Mouse (Mus musculus) kidney, adult 11 months (tissue): Measurements from ENCODE around the gene Mrps7.
A peak's percentile ranks its signal among the peaks of the same experiment; 100 is the strongest.
"Not testable (repeated sequence)": the region's sequence is repeated elsewhere in the genome, so short reads cannot be mapped to it uniquely, and the experiment has no call there.

ENCODE experiments used
- DNase-seq: peaks from one replicate; pipeline ENCODE4 v3.0.0; 2022

Gene Mrps7

DNA sequence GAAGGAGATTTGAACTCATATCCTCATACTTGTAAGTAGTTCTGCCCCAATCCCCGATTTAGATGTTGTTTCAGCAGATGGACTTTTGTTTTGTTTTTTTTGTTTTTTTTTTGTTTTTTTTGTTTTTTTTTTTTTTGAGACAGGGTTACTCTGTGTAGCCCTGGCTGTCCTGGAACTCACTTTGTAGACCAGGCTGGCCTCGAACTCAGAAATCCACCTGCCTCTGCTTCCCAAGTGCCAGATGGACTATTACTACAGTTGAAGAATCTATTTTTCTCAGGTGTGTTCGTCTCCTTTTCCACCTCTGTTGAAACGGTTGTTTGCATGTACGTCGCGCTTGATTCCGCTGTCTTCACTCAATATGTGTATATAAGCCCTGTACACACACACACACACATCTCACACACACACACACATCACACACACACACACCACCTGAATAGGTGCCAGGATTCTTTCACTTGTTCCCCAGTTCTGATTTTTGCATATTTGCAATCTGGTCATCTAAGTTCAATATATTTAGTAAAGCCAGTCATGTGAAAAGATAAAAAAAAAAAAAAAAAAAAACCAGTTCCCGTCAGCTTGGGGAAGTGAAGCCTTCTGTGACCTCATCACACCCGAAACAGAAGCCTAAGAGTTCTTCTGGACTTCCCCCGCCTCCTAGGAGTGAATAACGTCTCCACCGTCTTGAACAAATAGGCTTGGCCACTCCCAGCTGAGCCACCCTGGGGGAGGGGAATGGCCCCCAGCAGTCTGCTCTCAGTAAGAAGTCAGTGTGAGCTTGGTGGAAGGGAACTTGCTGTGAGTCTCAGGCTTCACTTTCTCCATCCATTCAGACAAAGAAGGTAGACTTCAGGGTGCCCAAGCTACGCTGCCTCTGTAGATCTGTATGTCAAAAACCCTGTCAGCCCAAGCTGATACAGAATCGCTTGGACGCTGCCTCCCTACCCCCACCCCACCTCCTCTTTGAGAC lies 27.1 kb downstream of the Mrps7 start:
- no peak for DNase-seq

DNA sequence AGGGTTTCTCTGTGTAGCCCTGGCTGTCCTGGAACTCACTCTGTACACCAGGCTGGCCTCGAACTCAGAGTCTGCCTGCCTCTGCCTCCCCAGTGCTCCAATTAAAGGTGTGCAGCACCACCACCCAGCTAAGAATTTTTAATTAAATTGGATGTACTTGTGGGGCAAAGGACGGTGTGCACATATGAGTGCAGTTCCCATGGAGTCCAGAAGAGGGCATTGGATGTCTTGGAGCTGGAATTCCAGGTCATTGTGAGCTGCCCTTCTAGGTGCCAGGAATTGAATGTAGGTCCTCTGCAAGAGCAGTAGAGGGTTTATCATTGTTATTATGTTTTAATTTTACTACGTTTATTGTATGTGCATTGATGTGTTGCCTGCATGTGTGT lies 27.8 kb downstream of the Mrps7 start:
- DNase-seq: peak; percentile 57

DNA sequence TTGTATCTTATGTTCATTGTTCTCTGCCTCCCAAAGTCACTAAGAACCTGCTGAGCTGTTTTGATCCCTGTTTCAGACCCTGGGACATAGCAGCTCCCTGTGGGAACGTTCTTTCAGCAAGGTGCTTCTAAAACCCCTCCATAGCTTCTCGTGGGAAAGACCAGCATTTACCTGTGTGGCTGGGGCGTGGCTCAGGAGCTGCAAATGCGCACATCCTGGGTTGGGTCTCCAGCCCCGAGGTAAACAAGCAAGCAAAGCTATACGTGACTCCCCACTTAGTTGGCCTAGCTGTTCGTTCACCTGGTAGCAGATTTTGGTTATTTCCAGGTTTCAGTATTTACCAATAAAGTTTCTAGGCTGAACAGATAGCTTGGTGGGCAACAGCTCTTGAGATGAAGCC lies 28.5 kb downstream of the Mrps7 start:
- DNase-seq: no peak

DNA sequence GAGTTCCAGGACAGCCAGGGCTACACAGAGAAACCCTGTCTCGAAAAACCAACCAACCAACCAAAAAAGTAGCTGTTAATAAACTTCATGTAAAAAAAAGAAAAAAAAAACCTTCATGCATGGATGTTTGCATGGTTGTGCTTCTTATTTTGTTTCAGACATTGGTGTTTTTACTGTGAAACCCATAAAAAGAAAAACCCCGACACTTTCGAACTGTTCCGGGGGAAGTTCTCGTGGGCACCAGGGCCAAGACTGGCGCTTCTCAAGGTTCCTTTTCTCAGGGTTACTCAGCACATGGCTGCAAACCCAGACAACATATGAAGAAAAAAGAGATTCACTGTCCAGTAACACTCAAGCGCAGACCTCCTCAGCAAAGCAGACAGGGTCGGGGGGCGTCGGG lies 29.1 kb downstream of the Mrps7 start:
- no peak for DNase-seq

DNA sequence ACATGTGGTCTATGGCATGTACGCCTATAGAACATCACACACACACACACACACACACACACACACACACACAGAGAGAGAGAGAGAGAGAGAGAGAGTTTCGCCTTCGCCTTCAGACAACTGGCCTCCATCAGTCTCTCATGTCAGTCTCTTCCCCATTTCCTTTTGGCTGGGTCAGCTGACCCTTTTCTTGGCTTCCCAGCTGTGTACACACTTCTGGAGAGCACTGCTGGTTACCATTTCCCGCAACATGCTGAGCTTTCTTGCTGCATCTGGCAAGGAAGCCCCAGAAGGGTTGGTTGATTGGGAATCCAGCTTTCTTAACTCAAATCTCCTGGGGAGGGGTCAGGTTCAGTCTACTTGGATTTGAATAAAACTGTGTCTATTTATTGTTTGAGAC lies 30.4 kb downstream of the Mrps7 start:
- no peak for DNase-seq

DNA sequence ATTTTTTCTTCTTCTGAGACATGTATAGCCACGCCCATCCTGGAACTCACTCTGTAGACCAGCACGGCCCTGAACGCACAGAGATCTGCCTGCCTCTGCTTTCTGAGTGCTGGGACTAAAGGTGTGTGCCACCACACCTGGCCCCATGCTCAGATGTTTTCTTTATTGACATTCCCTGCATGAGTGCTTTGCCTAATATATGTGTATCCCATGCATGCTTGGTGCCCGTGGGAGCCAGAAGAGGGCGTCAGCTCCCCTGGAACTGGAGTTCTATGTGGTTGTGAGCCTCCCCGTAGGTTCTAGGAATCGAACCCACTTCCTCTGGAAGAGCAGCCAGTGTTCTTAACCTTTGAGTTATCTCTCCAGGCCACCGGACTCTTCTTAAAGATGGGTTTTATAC lies 31.3 kb downstream of the Mrps7 start:
- DNase-seq: no peak

DNA sequence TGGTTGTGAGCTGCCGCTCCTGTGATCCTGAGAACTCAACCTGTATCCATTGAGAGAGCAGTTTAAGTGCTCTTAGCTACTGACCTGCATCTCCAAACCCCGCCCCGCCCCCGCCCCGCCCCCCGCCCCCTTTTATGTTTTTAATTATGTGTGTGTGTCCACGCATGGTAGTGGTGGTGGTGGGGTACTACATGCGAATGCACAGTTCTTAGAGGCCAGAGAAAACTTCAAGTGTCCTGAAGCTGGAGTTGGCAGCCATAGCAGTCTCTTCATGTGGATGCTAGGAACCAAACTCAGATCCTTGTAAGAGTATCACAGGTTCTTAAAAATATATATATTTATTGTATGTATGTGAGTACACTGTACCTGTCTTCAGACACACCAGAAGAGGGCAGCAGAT lies 31.8 kb downstream of the Mrps7 start:
- no peak for DNase-seq

DNA sequence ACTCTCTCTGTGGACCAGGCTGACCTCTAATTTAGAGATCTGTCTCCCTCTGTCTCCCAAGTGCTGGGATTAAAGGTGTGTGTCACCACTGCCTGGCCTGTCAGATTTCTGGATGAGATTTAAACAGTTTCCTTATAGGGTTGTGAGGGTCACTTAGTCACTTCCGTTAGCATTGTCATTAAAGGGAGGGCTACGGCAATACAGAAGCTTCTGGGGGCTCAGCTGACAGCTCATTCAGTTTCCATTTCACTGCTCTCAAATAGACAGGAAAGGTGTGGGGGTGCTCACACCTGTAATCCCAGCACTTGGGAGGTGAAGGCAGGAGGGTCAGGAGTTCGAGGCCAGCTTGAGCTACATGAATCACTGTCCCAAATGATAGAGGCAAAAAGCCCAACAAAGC lies 33.2 kb downstream of the Mrps7 start:
- no peak for DNase-seq

DNA sequence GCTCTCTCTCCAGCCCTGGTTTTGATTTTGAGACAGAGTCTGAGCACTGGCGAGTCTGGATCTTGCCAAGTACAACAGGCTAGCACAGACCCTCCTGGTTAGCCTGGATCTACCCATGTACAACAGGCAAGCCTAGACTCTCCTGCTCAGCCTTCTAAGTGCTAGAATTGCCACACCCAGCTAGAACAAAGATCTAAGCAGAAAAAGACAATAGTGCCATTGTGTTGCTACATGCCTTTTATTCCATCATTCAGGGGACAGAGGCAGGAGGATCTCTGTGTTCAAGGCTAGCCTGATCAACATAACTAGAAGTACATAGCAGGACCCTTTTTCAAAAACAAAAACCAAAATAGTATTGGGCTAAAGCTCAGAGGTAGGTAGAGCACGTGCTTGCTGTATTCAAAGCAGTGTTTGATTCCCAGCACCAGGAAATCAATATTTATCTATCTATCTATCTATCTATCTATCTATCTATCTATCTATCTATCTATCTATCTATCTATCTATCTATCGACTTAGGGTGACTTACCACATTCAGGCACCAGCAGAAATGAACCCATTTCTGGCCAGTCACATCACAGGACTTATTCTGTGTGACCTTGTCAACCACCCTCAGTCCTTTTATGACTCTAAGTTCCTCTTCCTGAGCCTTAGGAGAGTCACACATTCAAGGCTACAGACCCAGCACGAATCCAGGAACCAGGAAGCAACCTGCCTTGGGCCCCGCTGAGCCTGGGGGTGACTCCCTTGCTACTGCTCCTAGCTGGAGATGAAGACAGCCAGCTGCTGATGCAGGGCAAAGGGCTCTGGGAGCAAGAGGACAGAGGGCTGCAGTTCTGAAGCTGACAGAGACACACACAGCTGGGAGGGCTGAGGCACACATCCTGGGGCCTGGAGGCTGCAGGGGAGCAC lies 35.0 kb downstream of the Mrps7 start:
- DNase-seq: no peak

DNA sequence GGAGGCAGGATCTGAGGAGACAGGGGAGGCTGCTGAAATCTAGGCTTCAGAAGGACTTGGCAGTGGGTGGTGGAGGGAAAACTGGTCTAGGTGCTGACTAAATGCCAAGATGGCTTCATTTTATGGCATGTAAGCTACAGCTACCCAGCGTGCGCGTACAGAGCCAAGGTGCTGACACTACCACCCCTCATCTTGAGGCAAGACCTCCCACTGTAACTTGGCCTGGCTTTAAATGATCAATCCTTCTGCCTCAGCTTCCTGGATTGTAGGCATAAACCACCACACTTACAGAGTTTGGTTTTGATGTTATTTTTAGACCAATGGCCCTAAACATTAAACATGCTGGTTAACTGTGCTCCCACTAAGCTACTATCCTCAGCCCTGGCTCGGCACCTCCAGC lies 35.8 kb downstream of the Mrps7 start:
- no peak for DNase-seq

DNA sequence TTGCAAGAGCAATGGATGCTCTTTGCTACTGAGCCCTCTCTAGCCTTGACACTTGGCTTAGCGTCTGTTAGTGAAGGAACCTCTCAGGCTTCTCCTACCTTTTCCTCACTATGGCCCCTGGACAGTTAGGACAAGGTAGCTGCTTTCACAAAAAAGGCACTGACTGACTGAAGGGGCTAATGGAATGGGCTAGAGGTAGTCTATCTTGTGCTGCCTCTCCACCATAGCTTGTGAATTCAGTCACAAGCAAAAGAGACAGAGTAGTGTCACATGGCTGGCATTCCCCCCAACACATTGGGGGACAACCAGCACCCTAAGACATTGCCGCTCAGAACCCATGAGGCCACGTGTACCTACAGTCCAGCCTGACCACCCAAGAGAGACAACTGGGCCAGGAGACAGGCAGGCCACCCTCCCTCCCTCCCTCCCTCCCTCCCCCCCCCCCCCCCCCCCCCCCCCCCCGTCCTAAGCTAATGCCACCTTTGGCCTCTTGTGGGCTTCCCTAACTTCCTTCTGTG lies 36.6 kb downstream of the Mrps7 start:
- DNase-seq: no peak

DNA sequence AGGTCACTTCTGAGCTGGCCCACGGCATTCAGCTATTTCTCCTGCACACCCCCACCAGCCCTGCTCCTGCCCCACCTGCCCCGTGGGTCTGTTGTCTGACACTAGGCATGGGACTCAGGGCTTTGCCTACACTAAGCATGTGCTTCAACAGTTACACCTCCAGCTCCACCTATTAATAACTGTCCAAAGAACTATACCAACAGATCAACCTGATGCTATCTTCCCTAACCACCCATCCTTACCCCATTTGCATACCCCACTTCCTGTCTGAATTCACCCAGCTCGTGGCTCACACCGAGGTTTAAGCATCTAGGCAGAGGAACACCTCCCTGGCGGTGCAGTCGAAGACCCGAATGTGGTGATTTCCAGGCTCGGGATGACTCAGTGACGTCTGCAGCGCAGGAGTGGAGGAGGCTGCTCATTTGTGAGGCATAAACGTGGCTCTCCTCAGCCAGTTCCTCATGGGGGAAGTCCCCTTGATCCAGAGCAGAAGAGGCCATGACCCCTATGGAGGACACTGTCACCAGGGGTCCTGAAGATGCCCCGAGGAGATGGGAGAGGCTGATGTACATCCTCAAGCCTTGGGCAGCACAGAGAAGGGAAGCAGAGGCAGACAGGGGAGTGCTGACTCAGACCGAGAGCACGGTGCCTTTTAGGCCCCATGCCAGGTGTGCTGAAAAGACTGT lies 37.4 kb downstream of the Mrps7 start:
- no peak for DNase-seq

DNA sequence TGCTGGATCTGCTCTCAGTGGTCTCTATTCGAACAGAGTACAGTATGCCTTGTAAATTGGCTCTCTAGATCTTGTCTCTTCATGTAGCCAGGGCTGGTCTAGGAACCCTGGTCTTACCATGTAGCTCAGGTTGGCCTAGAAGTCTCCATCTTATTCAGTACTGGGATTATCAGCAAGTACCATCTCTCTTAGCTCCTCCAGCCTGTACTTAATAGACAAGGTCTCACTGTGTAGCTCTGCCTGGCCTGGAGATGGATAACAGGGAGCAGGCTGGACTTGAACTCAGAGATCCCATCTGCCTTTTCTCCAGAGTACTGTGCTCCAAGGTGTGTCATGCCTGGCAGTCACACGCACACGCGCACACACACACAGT lies 37.9 kb downstream of the Mrps7 start:
- no peak for DNase-seq

DNA sequence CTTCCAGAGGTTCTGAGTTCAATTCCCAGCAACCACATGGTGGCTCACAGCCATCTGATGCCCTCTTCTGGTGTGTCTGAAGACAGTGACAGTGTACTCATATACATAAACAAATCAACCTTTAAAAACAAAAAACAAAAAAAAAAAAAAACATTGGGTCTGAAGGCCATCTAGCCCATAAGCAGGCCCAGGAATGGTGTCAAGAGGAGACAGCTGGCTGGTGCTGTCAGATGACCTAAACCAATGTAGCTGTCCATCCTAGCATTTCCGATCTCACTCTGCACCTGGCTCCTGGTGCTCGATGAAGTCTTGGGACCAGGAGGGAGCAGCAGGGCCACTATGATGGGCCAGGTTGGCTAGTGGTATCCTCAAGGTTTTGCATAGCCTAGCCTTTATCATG lies 39.0 kb downstream of the Mrps7 start:
- no peak for DNase-seq

DNA sequence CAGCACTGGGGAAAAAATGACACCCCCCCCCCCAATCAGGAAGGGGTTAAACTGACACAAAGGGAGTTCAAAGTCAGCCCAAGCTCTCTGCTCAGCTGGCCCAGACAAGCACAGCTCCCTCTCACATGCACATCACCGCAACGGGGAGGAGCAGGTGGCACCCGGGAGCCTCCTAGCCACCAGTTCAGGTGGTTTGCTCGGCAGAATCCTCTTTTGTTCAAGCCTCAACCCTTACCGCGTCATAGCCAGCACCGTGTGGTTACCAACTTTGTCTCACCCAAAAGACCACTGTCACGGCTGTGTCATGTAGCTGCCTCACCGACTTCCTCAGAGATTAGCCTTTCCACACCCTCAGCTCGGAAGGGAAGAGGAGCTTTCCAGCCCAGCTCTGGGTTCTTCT lies 39.5 kb downstream of the Mrps7 start:
- DNase-seq: no peak

DNA sequence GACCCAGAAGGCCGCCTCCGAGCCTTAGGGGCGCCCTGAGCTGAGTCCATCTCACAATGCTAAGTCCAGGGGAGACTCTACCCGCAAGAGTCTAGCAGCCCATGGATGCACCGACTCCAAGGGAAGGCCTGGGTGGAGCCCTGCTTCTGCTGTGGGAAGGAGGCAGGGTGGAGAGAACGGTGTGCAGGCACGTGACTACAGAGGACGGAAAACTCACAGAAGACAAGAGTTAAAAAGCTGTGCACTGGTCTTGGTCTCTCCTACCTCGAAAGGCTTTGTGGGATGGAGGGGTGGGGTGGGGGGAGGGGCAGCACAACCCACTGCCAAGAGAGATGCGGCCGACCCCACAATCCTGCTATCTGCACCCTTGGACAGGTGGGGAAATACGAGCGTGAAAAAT lies 40.6 kb downstream of the Mrps7 start:
- no peak for DNase-seq

DNA sequence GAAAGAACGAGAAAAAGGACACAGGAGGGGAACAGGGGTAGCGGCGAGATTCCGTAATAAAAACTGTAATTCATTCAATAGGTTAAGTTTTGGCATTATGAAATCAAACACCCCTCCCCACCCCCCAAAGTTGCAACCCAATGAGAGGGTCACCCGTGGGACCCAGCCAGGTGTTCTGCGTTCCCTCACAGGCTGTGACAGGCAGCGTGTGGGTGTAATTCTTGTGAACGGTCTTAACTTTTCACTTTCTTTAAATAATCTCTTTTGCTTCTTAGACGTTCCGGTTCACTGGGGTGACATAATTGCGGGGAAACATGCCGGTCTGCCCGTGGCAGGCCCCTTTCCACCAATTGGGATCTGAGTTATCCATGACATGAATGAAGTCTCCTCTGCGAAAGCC lies 41.8 kb downstream of the Mrps7 start:
- not testable (repeated sequence) for DNase-seq

DNA sequence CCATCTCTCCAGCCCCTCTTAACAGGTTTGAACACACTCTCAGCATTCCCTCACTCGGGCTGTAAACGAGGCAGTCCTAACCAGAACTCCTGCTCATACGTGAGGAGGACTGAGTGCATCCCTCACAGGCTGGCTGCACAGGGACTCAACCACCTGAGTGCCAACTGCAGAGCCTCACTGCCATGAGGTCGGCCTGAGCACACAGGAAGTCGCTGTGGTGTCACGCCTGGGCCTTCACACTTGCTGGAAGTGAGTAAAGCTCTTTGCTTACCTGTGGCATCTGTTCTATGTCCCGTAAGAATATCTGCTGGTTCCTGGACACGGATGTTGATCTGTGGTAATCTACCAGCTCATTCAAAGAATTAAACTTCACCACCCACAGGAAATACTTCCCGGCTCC lies 42.7 kb downstream of the Mrps7 start:
- DNase-seq: no peak

DNA sequence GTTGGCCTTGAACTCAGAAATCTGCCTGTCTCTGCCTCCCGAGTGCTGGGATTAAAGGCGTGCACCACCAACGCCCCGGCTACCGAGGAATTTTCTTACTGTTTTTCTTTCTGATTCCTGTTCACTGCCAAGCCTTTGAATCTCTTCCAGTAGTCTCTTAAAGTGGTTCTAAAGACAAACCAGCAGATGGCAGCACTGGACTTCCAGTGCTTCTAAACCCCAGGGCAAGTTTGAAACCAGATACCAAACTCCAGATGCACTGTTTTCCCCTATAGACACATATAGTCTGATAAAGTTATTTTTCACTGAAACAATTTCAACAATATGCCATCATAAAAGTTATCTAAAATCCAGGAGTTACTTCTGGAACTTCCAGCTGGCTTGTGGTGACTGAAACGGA lies 43.7 kb downstream of the Mrps7 start:
- no peak for DNase-seq

DNA sequence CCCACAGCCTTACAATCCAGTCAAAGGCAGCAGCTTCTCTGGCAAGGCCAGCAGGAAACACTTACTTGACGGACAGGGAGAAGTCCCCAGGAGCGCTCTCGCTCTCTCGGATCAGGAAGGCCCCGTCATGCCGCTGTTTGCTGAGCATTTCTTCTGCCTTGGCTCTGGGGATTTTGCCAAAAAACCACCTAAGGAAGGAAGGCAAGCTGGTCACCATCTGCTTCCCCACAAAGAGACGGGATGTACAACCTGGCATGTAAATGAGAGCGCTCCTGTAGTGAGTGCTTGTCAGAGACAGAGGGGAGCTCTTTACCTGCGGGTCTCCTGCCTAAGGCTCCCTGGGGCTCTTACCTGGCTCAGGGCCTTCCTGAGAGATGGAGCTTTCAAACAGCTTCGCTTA lies 46.0 kb downstream of the Mrps7 start:
- no peak for DNase-seq

DNA sequence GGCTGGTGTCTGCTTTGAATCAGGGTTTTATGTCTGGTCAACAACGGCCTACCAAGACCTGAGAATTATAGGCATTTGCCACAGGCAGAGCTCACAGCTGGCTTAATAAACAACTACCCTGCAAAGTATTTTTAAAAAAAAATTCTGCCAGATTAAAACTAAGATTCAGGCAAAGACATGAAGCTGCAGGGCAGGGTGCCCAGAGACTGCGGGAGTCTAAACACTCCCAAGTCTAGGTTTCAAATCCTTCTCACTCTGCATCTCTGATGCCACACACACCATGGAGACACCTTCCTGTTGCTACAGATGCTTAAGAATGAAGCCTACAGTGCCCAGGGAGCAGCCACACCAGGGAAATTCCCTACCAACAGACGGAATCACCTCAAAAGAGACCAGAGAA lies 48.0 kb downstream of the Mrps7 start:
- no peak for DNase-seq

DNA sequence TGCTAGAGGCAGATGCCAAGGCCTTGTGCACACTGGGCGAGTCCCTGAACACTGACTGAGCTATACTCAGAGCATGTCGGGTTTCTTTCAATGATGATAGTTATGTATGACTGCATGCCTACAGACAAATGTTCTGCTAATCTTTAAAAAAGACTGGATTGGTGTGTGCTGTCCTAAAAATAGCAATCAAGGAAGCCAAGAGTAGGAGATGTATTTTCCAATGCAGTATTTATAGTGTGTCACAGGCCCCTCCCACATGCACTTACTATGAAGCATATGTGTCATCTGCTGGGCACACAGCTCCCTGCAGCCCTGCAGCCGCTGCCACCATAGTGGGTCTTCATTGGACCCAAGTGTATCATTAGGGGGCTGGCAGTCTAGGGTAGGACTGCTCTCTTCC lies 49.5 kb downstream of the Mrps7 start:
- DNase-seq: no peak

DNA sequence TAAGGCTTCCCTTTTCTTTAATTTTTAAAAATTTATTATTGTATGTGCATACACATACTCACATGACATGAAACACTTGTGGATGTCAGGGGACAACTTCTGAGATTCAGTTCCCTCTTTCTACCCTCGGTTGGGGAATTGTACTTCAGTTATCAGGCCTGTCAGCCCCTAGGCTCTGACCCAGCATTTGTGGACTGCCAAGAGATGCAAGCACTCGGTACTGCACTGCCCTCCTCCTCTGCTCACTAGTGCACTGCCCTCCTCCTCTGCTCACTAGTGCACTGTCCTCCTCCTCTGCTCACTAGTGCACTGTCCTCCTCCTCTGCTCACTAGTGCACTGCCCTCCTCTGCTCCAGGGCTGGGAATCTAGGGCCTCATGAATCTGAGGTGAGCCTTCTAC lies 50.4 kb downstream of the Mrps7 start:
- no peak for DNase-seq
